Mouse (Mus musculus): Measurements from ENCODE around the gene Adipor2.
"Not testable (repeated sequence)": the region's sequence is repeated elsewhere in the genome, so short reads cannot be mapped to it uniquely, and the experiment has no call there.

The Adipor2 gene

DNA sequence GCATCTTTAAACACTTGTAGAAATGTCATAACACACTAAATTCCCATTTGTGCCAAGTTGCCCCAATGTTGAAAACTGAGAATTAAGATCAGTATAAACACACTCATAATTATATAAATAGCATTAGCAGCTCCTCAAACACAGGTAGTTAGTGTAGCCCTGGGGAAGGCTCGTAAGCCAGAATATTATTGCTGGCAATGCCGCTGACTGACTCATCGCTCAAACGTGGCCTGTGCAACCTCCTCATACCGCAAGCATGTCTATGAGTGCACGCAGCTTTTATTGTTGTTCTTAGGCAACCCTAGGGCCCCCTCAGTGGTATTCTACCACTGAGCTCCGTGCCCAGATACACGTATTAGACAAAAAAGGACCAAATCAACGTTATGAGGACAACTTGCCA, 24.7 kb downstream of the Adipor2 start:
- CTCF ChIA-PET: no interaction called here

- CTCF ChIA-PET: no interaction called here
Observed at GRCm38 (mm10) chr6:119390728-119391127, 26.8 kb downstream of the Adipor2 start.

GRCm38 (mm10) chr6:119389089-119389488, 28.4 kb downstream of the Adipor2 start:
- CTCF ChIA-PET: no interaction called here

DNA sequence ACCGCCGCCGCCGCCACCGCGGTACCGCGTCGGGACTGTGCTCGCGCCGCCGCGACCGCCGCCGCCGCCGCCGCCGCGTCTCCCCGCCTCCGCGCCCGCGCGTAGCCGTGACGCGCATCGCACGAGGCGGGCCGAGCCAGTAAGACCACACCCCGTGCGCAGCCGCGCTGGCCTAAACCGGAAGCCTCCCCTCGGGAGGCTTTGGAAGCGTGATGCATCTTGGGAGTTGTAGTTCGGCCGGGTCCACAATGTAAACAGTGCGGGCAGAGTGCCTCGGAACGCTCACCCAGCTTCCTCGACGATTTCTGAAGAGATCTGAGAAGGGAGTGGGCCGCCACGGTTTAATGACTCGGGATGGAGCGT, 28.9 kb downstream of the Adipor2 start:
- CTCF ChIA-PET: no interaction called here

DNA sequence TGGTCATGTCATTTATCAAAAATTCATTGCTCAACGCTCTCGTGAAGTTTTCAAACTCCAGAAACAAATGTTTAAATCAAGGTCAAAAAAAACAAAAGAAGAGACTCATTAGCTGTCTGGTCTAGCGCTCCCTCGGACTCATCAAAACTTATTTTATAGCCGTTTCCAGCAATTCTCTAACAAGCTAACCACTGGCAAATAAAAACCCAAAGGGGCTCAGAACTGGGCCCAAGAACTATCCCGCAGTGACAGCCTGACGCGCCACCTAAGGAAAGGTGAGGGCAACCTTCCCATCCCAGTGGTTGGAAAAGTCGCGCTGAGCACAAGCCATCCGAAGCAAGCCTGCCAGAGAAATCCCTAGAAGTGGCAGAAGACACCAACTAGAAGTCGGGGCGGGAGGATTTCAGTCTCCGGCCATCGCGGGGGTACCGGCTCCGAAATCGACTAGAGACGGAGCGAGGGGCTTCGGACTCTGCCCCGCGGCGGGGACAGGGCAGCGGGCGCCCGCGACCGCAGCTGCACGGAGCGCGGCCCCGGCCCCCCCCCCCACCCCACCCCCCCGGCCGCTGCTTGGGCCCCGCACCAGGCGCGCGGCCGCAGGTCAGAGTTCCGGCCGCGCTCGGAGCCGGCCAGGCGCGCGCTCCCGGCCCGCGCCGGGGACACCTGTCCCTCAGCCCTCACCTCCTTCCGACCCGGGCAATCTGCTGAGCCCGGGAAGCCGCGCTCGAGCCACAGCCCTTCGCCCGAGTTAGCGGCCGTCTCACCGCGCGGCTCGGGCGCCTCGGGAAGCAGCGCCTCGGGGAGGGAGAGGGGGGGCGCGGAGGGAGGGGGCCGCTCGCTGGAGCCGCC, 29.5 kb downstream of the Adipor2 start:
- CTCF ChIA-PET: no interaction called here

DNA sequence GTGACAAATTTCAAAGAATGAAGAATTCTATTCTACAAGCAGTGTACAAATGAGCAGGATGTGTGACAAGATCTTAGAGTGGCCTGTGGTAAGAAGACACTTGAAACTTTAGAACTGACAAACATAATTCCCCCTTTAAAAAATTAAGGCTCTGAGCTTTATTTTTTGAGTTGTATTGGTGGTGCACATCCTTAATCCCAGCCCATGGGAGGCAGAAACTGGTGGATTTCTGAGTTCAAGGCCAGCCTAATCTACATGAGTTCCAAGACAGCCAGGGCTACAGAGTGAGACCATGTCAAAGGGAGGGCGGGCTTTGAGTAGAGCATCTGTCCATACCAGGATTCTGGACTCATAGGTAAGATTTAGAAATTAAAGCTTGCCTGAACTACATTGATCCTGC, 30.7 kb downstream of the Adipor2 start:
- CTCF ChIA-PET: no interaction called here

- CTCF ChIA-PET: interaction anchor here (0.6 kb wide), 1 partner anchor 1866 kb away, joined by 6 read pairs; no protein-coding TSS in a partner anchor
Observed at GRCm38 (mm10) chr6:119386421-119386820, 31.1 kb downstream of the Adipor2 start.

GRCm38 (mm10) chr6:119385668-119386067, 31.8 kb downstream of the Adipor2 start:
- CTCF ChIA-PET: interaction anchor here (0.6 to 0.7 kb wide), 2 partner anchors 13 to 1480 kb away, joined by 3 to 7 read pairs; no protein-coding TSS in a partner anchor

DNA sequence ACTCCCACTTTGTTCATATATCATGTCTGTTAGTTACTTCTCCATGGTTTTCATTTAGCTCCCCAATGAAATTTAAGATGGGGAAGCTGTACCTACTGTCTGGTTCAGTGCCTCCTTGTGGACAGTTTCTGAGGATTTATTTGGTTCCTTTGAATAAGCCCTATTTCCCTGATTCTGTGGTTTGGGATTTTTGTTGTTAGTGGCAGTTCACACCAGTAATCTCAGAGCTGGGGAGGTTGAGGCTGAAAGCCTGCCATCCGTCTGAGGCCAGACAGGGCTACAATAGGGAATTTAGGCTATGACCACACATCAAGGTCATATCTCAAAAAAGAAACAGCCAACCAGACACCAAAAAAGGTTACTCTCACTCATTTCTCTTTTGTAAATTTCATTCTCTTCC, 38.9 kb downstream of the Adipor2 start:
- CTCF ChIA-PET: interaction anchor here (0.6 kb wide), 1 partner anchor 821 kb away, joined by 17 read pairs; no protein-coding TSS in a partner anchor

GRCm38 (mm10) chr6:119377613-119378012, 39.9 kb downstream of the Adipor2 start:
- CTCF ChIA-PET: no interaction called here

DNA sequence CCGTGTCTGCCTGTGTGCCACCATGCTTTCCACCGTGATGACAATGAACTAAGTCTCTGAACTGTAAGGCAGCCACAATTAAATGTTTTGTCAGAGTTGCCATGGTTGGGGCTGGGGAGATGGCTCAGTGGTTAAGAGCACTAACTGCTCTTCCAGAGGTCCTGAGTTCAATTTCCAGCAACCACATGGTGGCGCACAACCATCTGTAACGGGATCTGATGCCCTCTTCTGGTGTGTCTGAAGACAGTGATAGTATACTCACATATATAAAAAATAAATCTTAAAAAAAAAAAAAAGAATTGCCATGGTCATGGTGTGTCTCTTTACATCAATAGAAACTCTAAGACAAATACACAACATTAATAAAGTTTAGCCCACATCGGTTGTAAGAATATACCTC, 42.5 kb downstream of the Adipor2 start:
- CTCF ChIA-PET: no interaction called here

- CTCF ChIA-PET: interaction anchor here (0.5 kb wide), 1 partner anchor 12 kb away, joined by 3 read pairs; no protein-coding TSS in a partner anchor
Observed at GRCm38 (mm10) chr6:119373000-119373705, 44.4 kb downstream of the Adipor2 start.

GRCm38 (mm10) chr6:119372237-119372636, 45.3 kb downstream of the Adipor2 start:
- CTCF ChIA-PET: no interaction called here

DNA sequence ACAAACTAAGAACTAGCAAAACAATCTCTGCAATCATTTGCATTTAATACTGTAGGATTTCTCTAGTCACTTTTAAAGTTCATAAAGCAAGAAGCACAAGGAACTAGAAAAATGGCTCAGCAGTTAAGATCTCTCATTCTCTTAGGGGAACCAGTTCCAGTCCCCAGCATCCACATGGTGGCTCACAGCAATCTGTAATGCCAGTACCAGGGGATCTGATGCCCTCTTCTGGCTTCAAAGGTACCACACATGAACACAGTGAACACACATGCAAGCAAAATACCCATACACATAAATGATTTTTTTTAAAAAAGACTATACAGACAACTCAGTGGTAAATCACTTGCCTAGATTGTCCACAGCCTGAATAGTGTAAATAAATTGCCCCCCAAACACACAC, 45.9 kb downstream of the Adipor2 start:
- CTCF ChIA-PET: no interaction called here

- CTCF ChIA-PET: no interaction called here
Observed at GRCm38 (mm10) chr6:119367382-119367781, 50.1 kb downstream of the Adipor2 start.

DNA sequence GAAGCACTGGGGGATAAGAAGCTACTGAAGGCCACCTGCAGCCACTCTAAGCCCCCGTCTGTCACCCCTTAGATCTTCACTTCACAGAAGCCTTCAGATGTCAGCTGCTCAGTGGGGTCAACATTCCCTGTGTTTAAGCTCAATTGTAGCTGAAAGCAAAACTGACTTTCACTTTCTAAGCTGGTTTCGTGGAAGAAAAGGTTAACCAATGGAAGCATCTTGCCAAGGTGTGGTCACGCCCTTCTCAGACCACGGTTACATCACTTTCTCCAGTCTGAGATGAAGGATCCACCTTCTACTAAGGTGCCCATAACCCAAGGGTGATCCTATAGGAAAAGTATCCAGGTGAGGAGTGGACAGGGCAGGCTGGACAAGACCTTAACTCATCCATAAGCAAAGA, 50.7 kb downstream of the Adipor2 start:
- CTCF ChIA-PET: not testable (repeated sequence)

DNA sequence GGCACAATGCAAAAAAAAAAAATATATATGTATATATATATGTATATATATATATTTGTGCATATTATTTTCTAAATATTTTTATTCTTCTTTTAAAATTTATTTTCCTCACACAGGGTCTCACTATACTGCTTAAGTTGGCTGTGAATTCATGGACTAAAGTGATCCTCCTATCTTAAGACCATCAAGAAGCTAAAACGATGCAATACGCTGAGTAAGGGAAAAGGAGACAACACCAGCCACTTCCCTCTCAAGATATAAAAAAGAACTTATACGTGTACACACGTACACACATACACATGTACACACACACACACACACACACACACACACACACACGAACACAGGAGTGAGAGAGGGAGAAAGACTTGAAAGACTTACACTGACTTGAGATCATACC, 53.9 kb downstream of the Adipor2 start:
- CTCF ChIA-PET: interaction anchor here (0.6 kb wide), 1 partner anchor 85 kb away, joined by 3 read pairs; no protein-coding TSS in a partner anchor

GRCm38 (mm10) chr6:119360925-119361702, 56.4 kb downstream of the Adipor2 start:
- CTCF ChIA-PET: no interaction called here

DNA sequence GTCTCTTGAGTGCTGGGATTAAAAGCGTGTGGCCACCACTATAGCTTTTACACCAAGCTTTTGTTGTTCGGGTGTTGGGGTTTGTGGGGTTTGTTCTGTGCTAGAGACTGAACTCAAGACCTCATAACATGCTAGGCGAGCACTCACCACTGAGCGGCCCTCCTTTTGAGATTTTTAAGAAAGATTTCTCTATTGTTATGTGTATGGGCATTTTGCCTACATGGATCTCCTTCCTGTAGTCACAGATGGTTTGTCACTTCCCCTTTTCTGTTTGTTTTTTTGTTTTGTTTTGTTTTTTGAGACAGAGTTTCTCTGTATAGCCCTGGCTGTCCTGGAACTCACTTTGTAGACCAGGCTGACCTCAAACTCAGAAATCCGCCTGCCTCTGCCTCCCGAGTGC, 57.3 kb downstream of the Adipor2 start:
- CTCF ChIA-PET: not testable (repeated sequence)

DNA sequence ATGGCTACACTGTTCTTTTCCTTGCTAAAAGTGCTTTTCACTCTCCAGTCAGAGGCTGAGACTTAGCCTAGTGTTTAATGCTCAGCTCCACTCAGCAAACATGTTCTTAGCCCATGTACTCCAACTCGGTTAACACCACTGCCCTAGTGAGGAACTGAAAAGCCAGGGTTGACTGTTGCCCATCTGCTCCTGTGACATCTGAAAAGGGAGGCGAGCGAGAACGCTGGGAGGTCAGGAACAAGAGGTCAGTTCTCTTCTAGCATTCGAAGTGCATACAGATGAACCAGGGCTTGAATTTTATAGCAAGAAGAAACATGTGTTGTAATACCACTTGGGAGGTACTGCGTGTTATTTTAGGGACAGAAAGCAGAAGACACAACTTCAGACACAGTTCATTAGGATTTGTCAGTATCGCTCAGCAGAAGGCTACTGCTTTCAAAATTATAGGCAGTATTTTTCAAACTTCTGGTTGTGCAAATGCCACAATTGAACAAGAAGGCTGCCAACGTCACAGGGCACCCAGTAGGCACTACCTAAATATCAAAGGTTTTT, 59.4 kb downstream of the Adipor2 start:
- CTCF ChIA-PET: no interaction called here

GRCm38 (mm10) chr6:119352501-119352900, 65.0 kb downstream of the Adipor2 start:
- CTCF ChIA-PET: no interaction called here

GRCm38 (mm10) chr6:119351656-119352055, 65.8 kb downstream of the Adipor2 start:
- CTCF ChIA-PET: no interaction called here
